Mouse (Mus musculus): ENCODE data around the gene Tmed6.
"Not testable (repeated sequence)": the region's sequence is repeated elsewhere in the genome, so short reads cannot be mapped to it uniquely, and the experiment has no call there.

The Tmed6 gene

DNA sequence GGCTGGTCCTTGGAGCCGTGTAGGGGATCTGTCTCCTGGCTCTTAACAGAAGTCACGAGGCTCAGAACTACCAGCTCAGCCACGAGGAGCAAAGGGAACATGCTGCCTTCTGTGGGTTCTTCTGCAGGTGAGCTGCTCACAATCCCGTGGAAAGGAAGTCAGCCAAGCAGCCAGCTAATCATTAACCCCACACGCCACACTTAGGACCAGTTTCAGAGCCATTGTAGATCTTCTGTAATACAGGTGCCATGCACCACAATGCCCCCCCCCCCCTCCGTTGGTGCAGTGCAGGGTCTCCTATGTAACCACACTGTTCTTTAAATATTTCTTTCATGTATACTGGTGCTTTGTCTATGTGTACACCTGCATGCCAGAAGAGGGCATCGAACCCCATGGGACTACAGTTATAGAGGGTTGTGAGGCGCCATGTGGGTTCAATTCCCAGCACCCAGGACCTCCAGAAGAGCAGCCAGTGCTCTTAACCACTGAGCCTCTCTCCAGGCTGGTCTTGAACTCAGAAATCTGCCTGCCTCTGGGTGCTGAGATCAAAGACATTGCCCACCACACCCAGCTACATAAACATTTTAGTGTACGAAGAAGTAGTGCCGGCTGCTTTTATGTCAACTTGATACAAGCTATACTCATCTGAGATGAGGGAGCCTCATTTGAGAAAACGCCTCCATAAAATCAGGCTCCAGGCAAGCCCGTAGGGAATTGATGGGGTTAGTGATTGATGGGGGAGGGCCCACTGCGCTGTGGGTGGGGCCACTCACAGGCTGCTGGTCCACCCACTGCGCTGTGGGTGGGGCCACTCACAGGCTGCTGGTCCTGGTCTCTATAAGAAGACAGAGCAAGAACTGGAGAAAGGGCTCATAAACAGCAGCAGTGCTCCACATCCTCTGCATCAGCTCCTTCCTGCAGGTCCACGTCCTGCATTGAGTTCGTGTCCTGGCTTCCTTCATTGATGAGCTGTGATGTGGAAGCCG is at the start of gene Tmed6:
Gene Tmed6 (minus strand): TSS at position 134 of the 986 bp plus-strand sequence.
- in situ Hi-C loops (cut with MboI; ENCODE audit: low pct_unique_long_range_greater_than_20kb in 1 of 2, low sequenced_read_pairs in 2 of 2, unreplicated experiment in 1 of 2), result no loop called here

DNA sequence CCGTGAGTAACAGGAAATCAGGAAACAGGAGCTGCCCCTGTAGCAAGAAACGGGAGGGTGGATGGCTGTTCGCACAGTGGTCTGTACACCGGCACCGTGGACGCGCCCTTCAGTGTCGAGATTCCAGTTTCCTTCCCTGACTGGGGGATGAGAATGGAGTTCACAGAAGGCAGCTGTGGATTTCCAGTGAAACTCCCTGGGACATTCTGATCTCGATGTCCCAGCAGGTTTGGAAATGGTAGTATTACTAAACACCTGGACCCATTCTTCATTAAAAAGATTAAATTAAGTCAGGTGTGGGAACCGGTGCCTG is 49.5 kb upstream of the Tmed6 start:
- in situ Hi-C loops (cut with MboI; ENCODE audit: low pct_unique_long_range_greater_than_20kb in 1 of 2, low sequenced_read_pairs in 2 of 2, unreplicated experiment in 1 of 2), result loop anchor here (10.0 kb wide), 2 partner anchors 70 to 210 kb away; no protein-coding TSS in a partner anchor

DNA sequence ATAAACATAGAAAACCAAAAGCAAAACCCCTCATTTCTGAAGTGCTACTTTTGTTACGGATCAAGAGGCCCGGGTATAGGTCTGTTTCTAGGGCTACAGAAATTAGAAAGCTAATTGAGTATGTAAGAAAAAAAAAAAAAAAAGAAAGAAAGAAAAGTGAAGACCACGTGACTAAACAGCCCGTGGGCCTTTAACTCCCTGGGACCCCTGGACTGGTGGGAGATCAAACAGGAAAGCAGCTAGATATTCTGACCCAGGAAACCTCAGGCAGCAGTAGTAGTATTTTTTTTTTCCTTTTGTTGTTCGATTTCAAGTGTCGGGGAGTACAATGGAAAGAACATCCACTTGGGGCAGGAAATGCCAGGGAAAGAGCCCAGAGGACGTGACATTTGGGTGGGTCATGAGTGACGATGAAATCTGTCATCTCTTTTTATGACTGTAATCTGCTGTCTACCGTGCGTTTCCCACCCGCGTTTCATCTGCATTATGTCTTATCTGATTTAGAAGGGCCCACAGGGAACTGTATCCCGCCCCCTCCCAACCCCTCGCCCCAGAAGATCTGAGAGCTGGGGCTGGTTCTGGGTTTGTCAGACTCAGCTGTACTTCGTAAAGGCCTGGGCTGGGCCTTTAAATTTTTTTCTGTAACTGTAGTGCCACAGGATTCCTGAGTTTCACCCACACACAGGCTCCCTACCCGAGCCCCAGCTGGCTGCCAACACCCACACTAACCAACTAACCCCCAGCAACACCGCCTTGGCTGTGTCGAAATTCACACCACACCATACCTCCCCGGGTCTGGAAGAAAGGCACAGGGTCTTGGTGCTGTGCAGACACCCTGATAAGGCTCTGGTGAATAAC is 48.9 kb upstream of the Tmed6 start:
- in situ Hi-C loops (cut with MboI; ENCODE audit: low pct_unique_long_range_greater_than_20kb in 1 of 2, low sequenced_read_pairs in 2 of 2, unreplicated experiment in 1 of 2), result loop anchor here (10.0 kb wide), 2 partner anchors 70 to 210 kb away; no protein-coding TSS in a partner anchor

DNA sequence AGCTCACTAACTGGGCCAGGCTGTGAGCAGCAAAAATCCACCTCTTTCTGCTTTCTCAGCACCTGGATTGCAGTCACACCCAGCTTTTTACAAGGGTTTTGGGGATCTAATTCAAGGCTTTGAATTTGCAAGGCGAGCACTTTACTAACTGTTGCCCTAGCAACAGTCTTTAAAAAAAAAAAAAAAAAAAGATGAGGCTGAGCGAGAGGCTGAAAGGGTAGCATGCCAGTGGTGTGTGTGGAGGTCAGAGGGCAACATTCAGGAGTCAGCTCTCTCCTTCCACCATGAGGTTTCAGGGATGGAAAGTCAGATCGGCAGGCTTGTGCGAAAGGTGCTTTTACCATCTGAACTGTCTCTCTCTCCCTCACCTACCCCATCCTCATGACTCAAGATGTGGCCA is 47.8 kb upstream of the Tmed6 start:
- in situ Hi-C loops (cut with MboI; ENCODE audit: low pct_unique_long_range_greater_than_20kb in 1 of 2, low sequenced_read_pairs in 2 of 2, unreplicated experiment in 1 of 2), result loop anchor here (10.0 kb wide), 2 partner anchors 72 to 212 kb away; no protein-coding TSS in a partner anchor

DNA sequence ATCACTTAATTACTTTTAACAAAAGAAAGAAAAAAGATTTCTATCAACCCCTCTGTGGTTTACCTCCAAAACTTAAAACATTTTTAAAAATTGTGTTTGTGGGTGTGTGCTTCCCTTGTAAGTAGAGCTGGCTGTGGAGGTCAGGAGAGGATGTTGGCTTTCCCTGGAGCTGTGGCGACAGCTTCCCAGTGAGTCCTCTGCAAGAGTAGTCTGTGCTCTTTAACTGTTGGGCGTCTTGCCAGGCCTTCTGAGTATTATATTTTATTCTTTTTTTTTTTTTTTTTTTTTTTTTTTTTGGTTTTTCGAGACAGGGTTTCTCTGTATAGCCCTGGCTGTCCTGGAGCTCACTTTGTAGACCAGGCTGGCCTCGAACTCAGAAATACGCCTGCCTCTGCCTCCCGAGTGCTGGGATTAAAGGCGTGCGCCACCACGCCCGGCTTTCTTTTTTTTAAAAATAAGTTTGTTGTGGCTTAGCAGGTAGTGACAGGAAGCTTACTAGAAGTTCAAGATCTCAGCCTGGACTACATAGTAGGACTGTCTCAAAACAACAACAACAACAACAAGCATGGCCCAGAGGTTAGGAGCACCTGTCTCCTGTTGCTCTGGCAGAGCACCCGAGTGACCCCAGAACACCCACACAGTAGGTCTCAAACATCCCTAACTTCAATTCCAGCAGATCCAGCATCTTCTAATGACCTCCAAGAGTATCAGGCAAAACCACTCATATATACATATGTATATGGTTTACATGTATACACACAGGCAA is 46.1 kb upstream of the Tmed6 start:
- in situ Hi-C loops (cut with MboI; ENCODE audit: low pct_unique_long_range_greater_than_20kb in 1 of 2, low sequenced_read_pairs in 2 of 2, unreplicated experiment in 1 of 2), result loop anchor here (10.0 kb wide), 2 partner anchors 73 to 213 kb away; no protein-coding TSS in a partner anchor

DNA sequence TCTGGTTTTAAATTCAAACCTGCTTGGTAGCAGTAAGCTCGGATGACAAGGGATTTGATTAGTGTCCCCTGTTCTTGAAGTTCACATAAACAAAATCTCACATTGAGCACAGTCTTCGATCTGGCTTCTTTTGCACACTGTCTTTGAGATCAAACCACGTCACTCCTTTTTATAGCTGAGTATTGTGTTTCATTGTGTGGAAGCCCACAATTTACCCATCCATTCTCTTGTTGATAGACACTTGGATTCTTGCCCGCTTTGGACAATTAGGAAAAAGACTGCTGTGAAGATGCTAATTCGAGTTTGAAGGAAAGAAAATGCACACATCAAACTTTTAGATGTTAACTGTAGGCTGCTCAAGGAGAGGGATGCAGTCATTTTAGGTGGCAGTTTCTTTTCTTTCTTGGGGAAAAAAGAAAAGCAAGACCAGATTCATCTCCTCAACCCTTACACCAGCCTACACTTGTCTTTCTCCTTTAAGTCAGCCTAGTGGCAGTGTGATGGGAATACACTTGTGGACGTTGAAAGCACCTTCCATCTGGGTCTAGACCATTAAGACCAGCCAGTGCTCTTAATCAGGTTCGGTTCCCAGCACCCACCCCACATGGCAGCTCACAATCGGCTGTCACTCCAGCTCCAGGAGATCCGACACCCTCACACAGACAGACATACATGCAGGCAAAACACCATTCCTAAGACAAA is 45.3 kb upstream of the Tmed6 start:
- in situ Hi-C loops (cut with MboI; ENCODE audit: low pct_unique_long_range_greater_than_20kb in 1 of 2, low sequenced_read_pairs in 2 of 2, unreplicated experiment in 1 of 2), result loop anchor here (10.0 kb wide), 2 partner anchors 74 to 214 kb away; no protein-coding TSS in a partner anchor

DNA sequence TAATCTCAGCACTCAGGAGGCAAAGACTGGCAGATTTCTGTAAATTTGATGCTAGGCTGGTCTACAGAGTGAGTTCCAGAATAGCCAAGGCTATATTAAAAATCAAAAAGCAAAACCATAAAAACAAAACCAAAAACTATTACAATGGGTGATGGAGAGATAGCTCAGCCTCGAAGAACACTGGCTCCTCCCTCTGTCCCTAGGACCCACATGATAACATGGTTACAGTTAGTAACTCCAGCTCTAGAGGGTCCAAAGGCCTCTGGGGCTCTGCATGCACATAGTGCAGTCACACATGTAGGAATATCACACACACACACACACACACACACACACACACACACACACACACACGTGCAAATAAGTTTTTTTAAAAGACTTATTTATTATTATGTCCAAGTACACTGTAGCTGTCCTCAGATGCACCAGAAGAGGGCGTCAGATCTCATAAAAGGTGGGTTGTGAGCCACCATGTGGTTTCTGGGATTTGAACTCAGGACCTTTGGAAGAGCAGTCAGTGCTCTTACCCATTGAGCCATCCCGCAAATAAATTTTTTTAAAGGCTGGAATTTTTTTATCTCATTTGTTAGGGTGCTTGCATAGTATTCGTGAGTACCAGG is 44.5 kb upstream of the Tmed6 start:
- in situ Hi-C loops (cut with MboI; ENCODE audit: low pct_unique_long_range_greater_than_20kb in 1 of 2, low sequenced_read_pairs in 2 of 2, unreplicated experiment in 1 of 2), result loop anchor here (10.0 kb wide), 2 partner anchors 75 to 215 kb away; no protein-coding TSS in a partner anchor

DNA sequence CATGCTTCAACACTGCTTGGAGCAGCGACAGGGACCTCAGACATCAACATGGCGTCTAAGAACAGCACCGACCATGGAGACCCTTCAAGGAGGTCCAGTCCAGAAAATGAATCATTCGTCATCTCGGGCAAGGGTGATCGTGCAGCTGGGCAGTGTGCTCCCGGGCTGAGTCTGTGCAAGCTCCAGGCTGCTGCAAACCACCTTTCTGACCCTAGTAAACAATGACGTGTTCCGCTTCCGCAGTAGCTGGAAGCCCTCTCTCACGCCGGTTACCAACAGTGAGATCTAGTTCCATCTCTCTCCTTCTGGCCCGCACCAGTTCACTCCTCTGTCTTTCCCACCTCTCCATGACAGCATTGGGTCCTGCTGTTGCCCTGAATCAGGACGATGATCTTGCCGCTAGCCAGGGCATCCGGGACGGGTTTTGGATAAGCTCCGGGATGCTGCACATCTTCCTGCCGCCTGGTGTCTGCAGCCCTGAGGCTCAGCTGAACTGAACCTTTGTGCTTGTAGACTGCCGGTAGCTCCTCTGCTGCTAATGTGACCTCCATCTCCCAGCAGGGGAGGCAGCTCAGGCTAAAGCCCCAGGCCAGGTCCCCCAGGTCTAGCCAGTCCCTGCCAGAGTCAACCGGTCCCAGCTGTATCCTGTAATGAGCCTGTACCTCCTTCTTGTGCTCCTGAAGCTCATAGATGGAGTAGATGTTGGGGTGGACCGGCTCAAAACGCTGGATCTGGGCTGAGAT is 43.7 kb upstream of the Tmed6 start:
- in situ Hi-C loops (cut with MboI; ENCODE audit: low pct_unique_long_range_greater_than_20kb in 1 of 2, low sequenced_read_pairs in 2 of 2, unreplicated experiment in 1 of 2), result no loop called here

DNA sequence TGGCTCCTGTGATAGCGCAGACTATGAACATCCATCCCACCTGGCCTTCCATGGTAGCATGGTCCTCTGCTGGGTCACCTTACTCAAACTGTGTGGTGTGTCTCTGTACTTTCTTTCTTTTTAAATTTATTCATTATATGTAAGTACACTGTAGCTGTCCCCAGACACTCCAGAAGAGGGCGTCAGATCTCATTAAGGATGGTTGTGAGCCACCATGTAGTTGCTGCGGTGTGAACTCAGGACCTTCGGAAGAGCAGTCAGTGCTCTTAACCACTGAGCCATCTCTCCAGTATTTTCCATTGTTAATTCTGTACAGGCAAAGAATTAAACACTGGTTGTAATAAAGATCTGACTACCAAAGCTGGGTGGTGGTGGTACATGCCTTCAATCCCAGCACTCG is 42.6 kb upstream of the Tmed6 start:
- in situ Hi-C loops (cut with MboI; ENCODE audit: low pct_unique_long_range_greater_than_20kb in 1 of 2, low sequenced_read_pairs in 2 of 2, unreplicated experiment in 1 of 2), result not testable (repeated sequence)

DNA sequence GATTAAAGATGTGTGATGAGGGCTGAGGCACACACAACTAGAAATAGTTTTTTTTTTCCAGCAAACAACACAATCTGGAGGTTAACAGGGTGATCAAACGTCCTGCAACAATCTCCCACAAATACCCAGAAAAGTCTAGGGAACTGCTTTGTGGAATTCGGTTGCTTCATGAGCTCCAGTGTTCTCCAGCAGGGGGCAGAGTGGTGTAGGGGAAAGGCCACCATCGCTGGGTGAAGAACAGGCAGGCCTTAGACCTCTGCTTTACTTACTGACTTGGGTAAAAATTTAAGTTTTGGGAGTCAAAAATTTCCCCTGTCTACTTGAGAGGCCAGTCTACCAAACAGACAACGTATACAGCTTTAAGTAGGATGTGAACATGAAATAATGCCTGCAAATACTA is 39.1 kb upstream of the Tmed6 start:
- in situ Hi-C loops (cut with MboI; ENCODE audit: low pct_unique_long_range_greater_than_20kb in 1 of 2, low sequenced_read_pairs in 2 of 2, unreplicated experiment in 1 of 2), result no loop called here

DNA sequence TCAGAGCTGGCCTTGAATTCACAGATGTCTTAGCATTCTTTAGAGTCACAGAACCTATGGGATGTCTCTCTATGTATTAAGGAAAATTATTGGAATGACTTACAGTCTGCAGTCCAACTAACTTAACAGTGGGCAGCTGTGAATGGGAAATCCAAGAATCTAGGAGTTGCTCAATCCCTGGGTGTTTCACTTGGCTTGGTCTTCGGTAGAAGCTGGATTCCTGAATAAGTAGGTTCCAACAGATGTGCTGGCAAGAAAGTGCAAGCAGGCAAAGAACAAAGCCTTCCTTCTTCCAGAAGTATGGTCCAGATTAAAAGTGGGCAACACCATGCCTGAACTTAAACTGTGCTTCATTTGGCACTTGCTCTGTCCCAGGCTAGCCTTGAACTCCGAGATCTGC is 35.2 kb upstream of the Tmed6 start:
- in situ Hi-C loops (cut with MboI; ENCODE audit: low pct_unique_long_range_greater_than_20kb in 1 of 2, low sequenced_read_pairs in 2 of 2, unreplicated experiment in 1 of 2), result no loop called here

DNA sequence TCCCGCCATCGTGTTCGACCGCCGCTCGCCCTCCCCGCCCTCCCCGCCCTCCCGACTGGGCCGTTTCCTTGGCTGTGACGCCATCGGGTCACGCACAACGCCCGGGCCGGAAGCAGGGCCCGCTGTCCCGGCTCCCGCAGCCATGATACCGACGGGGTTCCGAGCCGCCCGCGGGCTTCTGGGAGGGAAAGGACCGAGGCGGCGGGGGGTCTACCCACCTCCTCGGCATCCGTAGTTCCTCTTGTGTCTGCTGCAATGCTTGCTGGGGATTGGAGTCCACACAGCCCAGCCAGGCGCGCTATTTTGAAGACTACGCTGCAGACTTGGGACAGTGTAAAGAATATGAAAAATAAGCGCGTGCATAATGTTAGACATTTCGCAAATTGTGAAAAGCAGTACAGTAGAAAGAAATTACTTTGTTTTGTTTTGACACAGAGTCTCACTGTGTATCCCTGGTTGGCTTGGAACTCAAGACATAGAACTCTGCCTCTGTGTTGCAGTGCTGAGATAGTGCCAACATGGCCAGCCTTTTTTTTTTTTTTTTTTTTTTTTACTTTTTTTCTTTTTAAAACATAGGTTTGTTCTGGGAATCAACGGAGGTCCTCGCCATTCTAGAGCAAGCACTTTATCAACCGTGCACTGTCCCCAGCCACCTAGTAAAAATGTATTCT is 31.1 kb upstream of the Tmed6 start, which contains the start of gene Terf2:
Gene Terf2 (minus strand): TSS at position 182 of the 671 bp plus-strand sequence.
- in situ Hi-C loops (cut with MboI; ENCODE audit: low pct_unique_long_range_greater_than_20kb in 1 of 2, low sequenced_read_pairs in 2 of 2, unreplicated experiment in 1 of 2), result no loop called here

DNA sequence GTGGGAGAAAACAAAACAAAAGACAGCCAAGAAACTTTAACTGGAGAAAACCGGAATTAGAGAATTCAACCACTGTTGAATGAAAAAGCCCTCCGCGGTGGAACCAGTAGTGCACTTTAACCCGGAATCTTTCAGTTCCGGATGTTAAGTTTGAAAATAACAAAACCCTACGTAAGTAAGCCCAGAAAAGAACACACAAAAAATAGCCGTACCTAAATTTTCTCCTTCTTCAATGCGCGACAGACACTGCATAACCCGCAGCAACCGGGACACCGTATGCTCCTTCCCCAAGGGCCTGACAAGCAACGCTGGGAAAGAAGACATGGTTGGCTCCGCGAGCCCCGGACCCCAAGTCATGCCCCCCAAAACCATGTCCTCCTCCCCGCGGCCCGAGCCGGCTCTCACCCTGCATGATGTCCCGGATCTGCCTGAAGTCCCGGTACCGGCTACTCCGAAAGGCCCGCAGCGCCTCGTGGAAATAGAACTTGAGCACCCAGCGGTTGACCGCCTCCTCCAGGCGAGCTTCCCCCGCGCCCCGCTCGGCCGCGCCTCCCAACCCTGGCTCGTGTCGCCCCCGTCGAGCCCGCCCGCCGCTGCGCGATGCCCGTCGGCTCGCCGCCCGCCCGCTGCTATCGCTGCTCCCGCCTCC is 30.4 kb upstream of the Tmed6 start:
- in situ Hi-C loops (cut with MboI; ENCODE audit: low pct_unique_long_range_greater_than_20kb in 1 of 2, low sequenced_read_pairs in 2 of 2, unreplicated experiment in 1 of 2), result no loop called here

DNA sequence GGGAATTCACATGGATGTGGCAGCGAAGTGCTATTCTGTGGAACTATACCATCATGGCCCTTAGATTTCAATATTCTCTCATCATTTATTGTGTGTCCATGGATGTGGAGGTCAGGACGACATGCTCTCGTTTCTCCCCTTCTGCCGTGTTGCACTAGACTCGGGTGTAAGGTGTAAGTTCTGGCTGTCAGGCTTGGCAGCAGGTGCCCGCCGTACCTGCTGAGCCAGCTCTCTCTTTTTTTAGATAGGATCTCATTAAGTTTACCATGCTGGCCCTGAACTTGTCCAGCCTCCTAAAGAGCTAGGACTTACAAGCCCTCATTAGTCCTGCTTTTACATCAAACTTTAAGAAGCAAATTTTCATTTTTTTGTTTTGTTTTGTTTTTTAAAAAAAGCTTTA is 25.1 kb upstream of the Tmed6 start:
- in situ Hi-C loops (cut with MboI; ENCODE audit: low pct_unique_long_range_greater_than_20kb in 1 of 2, low sequenced_read_pairs in 2 of 2, unreplicated experiment in 1 of 2), result no loop called here

DNA sequence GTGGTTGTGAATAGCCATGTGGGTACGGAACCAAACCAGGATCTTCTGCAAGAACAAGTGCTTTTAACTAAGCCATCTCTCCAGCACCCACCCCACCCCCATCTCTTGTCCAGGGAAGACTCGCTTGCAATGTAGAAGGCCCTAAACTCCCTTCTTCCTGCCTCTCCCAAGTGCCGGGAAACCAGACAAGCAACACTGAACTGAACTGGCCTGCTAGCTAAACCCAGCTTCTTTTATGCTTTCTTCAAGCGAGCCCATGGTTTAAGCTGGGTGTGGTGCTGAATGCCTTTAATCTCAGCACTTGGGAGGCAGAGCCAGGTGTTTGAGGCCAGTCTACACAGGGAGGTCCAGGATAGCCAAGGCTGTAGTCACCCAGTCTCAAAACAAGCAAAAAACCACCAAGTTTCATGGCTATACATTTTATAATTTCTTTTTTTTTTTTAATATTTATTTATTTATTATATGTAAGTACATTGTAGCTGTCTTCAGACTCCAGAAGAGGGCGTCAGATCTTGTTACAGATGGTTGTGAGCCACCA is 23.2 kb upstream of the Tmed6 start:
- in situ Hi-C loops (cut with MboI; ENCODE audit: low pct_unique_long_range_greater_than_20kb in 1 of 2, low sequenced_read_pairs in 2 of 2, unreplicated experiment in 1 of 2), result no loop called here

DNA sequence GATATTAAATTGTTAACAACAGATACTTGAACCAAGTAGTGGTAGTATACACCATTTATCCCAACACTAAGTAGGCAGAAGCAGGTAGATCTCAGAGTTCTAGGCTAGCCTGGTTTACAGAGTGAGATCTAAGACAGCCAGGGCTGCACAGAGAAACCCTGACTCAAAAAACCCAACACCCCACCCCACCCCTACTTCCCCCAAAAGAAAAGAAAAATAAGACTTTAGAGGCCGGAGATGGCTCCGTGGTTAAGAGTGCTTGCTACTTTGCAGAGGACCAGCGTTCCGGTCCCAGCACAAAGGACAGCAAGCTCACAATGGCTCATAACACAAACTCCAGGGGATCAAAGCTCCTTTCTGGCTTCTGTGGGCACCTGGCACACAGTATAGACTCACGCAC is 20.6 kb upstream of the Tmed6 start:
- in situ Hi-C loops (cut with MboI; ENCODE audit: low pct_unique_long_range_greater_than_20kb in 1 of 2, low sequenced_read_pairs in 2 of 2, unreplicated experiment in 1 of 2), result no loop called here
